Mouse (Mus musculus) heart, embryonic 14.5 days (tissue): Measurements from ENCODE around the gene Tmcc3. TPM values are rescaled to one million over a fixed set of nuclear protein-coding genes. Genes with fewer than 3 reads are reported as not detected.

Source experiments
- ATAC-seq: fragments of 200-750 bp; cut with Nextera tagmentation; 2 replicates; pipeline ENCODE4 v1.8.0; 2017; ENCODE audit warnings: low read depth, moderate TSS enrichment; ENCODE audit not compliant: insufficient number of reproducible peaks, insufficient read depth, low FRiP score
- H3K27ac ChIP-seq, 2 experiments: fragments of 200-500 bp in 1 of 2; fragments of 300-500 bp in 1 of 2; sonication (generic) in 1 of 2; replicated peaks in 1 of 2; 2 replicates each; pipeline ENCODE4 v1.5.1; 2012 to 2014; ENCODE audit warnings: low read depth in 2 of 2, low read length in 2 of 2, control low read depth in 1 of 2, mild to moderate bottlenecking in 1 of 2, mixed read lengths in 1 of 2; ENCODE audit not compliant: control insufficient read depth in 1 of 2, insufficient read depth in 1 of 2
- H3K27me3 ChIP-seq: fragments of 300-500 bp; sonication (generic); 2 replicates; pipeline ENCODE4 v1.6.1; 2014; ENCODE audit warnings: mild to moderate bottlenecking, low read length, control low read depth; ENCODE audit not compliant: control insufficient read depth, insufficient read depth
- H3K36me3 ChIP-seq: fragments of 300-500 bp; sonication (generic); 2 replicates; pipeline ENCODE4 v1.6.1; 2014; ENCODE audit warnings: mild to moderate bottlenecking, control low read depth, low read length, mixed read lengths; ENCODE audit not compliant: control insufficient read depth, insufficient read depth
- H3K4me1 ChIP-seq, 2 experiments: fragments of 200-500 bp in 1 of 2; fragments of 300-500 bp in 1 of 2; sonication (generic) in 1 of 2; 2 replicates each; pipeline ENCODE4 v1.6.1; 2012 to 2014; ENCODE audit warnings: low read length in 2 of 2, control low read depth in 1 of 2, mixed read lengths in 1 of 2; ENCODE audit not compliant: control insufficient read depth in 2 of 2, insufficient read depth in 2 of 2
- H3K4me2 ChIP-seq: fragments of 300-500 bp; sonication (generic); 2 replicates; pipeline ENCODE4 v1.6.1; 2014; ENCODE audit warnings: mild to moderate bottlenecking, low read length
- H3K4me3 ChIP-seq, 2 experiments: fragments of 200-500 bp in 1 of 2; fragments of 300-500 bp in 1 of 2; sonication (generic) in 1 of 2; 2 replicates each; pipeline ENCODE4 v1.5.1; 2012 to 2014; ENCODE audit warnings: low read length in 2 of 2, mild to moderate bottlenecking in 2 of 2, control low read depth in 1 of 2, low read depth in 1 of 2, moderate library complexity in 1 of 2; ENCODE audit not compliant: control insufficient read depth in 1 of 2, insufficient read depth in 1 of 2
- H3K9ac ChIP-seq: fragments of 300-500 bp; sonication (generic); 2 replicates; pipeline ENCODE4 v1.6.1; 2014; ENCODE audit warnings: mild to moderate bottlenecking, low read length
- H3K9me3 ChIP-seq: fragments of 300-500 bp; sonication (generic); 2 replicates; pipeline ENCODE4 v1.6.1; 2016; ENCODE audit warnings: low read length, control low read depth; ENCODE audit not compliant: control insufficient read depth
- WGBS: fragments of 180-500 bp; shearing (Covaris S2); extraction: QIAGEN DNeasy Blood & Tissue Kit; methylation state at CpG from one replicate; pipeline ENCODE4 v1.1.7; 2014; 5-methylcytosine and 5-hydroxymethylcytosine counted together
- polyA plus RNA-seq: library from polyadenylated mRNA; unstranded; fragments of >200 nt; fragmentation: Nextera tagmentation; extraction: Ambion mirVana; gene quantifications from 2 replicates; pipeline ENCODE4 v1.2.1, GENCODE M21; 2014

Gene Tmcc3
- polyA plus RNA-seq, 1 experiment from 2014 or later = 9.6 TPM

DNA sequence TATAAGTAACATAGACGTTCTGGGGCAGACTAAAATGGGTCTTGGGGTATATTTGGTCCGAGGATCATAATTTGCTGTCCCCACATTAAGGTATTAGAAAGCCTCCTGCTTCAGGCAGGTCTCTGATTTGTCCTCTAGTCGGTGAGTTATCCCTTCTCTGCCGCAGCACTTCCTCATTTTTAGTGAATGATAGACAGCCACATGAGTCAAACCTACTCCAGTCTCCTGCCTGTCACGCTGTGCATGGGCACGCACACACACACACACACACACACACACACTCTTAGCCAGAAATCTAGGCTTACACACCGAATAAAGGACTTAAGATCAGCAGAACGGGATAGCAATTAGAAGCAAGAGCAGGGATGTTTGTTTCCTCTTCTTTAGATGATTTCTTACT lies 21.6 kb downstream of the Tmcc3 start:
- Histone ChIP-seq H3K4me3 (no peak overlapping the region), H3K4me1 (peaks cover 13 to 23% of the 10 kb centered on the region in 2 experiments), H3K9ac (no peak overlapping the region), H3K36me3 (no peaks in the 10 kb centered on the region), H3K9me3 (no peaks in the 10 kb centered on the region), H3K27me3 (no peaks in the 10 kb centered on the region), H3K27ac (no peak overlapping the region), H3K4me2 (no peak overlapping the region)
- ATAC-seq = no peak
- WGBS = 74% methylated on average over 8 of the region's 8 CpGs

DNA sequence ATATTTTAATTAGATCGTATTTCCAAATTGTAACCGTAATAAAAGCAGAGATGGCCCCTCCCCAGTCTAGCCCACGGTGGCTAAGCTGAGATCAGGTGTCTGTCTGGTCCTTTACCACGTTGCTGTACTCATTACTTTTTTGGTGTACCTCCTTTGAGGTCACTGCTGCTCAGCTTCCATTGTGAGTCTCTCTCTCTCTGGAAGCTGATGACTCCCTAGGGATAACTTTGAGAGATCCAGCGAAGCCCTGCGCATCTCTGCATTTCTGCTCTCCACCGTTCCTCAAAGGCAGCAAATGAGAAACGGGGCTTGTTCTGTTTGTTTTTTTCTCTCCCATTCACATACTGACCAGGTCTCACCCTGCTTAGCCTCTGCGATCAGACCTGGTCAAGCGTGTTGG lies 23.3 kb downstream of the Tmcc3 start:
- ATAC-seq = no peak
- Histone ChIP-seq H3K27me3 (no peaks in the 10 kb centered on the region), H3K36me3 (no peaks in the 10 kb centered on the region), H3K9me3 (no peaks in the 10 kb centered on the region), H3K4me2 (no peak overlapping the region), H3K27ac (no peak overlapping the region), H3K4me3 (no peak overlapping the region), H3K4me1 (peaks cover 6 to 15% of the 10 kb centered on the region in 2 experiments), H3K9ac (no peak overlapping the region)
- WGBS = 69% methylated on average over 10 of the region's 10 CpGs

DNA sequence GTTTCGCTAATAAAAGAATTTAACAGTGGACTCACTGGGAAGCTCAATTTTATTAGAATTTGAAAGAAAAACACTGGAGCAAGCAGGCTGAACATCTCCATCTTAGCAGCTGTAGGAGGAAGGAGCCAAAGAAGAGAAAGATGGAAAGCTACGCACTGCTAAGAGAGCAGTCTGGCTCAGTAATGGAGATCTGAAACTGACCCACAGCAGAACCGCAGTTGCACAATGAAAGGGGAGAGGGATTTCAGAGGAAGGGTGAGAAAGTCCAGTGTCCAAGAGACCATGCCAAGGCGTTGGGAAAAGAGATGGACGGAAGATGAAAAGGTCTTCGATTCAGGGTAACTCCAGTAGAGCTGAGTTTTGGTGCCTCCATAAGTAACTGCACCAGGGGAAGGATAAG lies 24.3 kb downstream of the Tmcc3 start:
- Histone ChIP-seq H3K9ac (no peak overlapping the region), H3K27me3 (no peaks in the 10 kb centered on the region), H3K4me2 (no peak overlapping the region), H3K36me3 (no peaks in the 10 kb centered on the region), H3K4me3 (no peak overlapping the region), H3K4me1 (peaks cover 0 to 8% of the 10 kb centered on the region in 2 experiments; a peak in 1 of 4 replicates), H3K27ac (no peak overlapping the region), H3K9me3 (no peaks in the 10 kb centered on the region)
- WGBS = 91% methylated on average over 6 of the region's 6 CpGs
- ATAC-seq = no peak

DNA sequence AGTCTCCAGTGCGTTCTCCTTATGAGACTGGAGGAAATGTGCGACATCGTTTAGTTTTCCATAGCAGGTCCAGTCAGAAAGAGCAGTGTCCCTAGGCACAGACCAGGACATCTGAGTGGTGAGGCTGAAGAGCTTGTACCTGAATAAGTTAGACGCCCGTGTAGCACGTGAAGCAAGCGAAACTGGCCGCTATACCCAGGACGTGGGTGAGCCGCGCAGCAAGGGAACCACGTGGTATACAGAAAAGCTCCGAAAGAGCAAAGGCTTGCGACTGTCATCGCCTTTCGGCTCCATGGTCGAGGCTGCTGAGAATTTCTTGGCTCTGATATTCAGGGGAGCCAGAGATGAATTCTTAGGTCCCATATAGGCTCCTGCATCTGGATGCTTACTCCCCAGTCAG lies 29.8 kb downstream of the Tmcc3 start:
- WGBS = 44% methylated on average over 17 of the region's 17 CpGs
- H3K4me1 ChIP-seq = peaks cover 0 to 5% of the 10 kb centered on the region in 2 experiments; a peak in 2 of 4 replicates
- no peak overlapping the region for H3K9ac ChIP-seq
- H3K4me3 ChIP-seq = peak overlapping the region in 1 of 2 experiments; percentile 12; a peak in 1 of 4 replicates
- H3K9me3 ChIP-seq = no peaks in the 10 kb centered on the region
- H3K27me3 ChIP-seq = no peaks in the 10 kb centered on the region
- peak overlapping the region; percentile 36 for H3K4me2 ChIP-seq
- no peak overlapping the region for H3K27ac ChIP-seq
- no peak for ATAC-seq
- H3K36me3 ChIP-seq = no peaks in the 10 kb centered on the region

DNA sequence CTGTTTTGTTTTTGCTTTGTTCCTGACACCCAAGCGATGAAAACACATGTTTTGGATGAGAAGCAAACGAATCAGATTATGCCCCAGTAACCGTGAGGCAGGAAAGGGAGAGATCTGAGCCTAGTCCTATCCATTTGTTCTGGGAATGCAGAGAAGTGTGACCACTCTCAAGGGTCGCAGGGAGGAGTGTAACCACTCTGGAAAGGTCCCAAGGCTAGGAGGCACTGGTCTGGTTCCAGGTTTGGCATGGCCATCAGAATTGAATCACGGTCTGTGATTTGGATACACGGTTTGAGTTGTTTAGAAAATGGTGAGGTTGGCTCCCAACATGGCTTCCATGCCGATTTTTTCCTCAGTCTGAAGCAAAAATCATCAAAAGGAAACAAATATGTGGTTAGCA lies 30.5 kb downstream of the Tmcc3 start:
- no peak overlapping the region for H3K4me2 ChIP-seq
- H3K9me3 ChIP-seq = no peaks in the 10 kb centered on the region
- H3K4me3 ChIP-seq = no peak overlapping the region
- H3K27me3 ChIP-seq = no peaks in the 10 kb centered on the region
- peaks cover 0 to 5% of the 10 kb centered on the region in 2 experiments; a peak in 2 of 4 replicates for H3K4me1 ChIP-seq
- ATAC-seq = no peak
- no peak overlapping the region for H3K27ac ChIP-seq
- WGBS = 71% methylated on average over 7 of the region's 7 CpGs
- no peak overlapping the region for H3K9ac ChIP-seq
- H3K36me3 ChIP-seq = no peaks in the 10 kb centered on the region

DNA sequence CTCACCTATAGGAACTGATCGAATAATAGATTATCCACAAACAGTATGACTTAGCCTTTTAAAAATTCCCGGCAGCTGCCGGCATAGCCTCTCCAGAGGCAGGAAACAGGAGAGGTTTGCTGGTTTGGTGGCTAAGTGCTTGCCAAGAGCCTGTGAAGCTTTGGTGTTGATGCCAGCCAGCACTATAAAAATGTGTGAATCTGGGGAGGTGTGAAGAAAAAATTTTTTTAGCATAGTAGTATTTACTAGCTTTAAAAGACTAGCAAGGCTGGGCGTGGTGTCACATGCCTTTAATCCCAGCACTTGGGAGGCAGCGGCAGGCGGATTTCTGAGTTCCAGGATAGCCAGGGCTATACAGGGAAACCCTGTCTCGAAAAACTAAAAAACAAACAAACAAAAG lies 31.8 kb downstream of the Tmcc3 start:
- Histone ChIP-seq H3K4me1 (peaks cover 0 to 5% of the 10 kb centered on the region in 2 experiments; a peak in 2 of 4 replicates), H3K9me3 (no peaks in the 10 kb centered on the region), H3K27ac (no peak overlapping the region), H3K4me3 (no peak overlapping the region), H3K4me2 (no peak overlapping the region), H3K27me3 (no peaks in the 10 kb centered on the region), H3K9ac (no peak overlapping the region), H3K36me3 (no peaks in the 10 kb centered on the region)
- ATAC-seq = no peak
- 80% methylated on average over 7 of the region's 7 CpGs for WGBS

DNA sequence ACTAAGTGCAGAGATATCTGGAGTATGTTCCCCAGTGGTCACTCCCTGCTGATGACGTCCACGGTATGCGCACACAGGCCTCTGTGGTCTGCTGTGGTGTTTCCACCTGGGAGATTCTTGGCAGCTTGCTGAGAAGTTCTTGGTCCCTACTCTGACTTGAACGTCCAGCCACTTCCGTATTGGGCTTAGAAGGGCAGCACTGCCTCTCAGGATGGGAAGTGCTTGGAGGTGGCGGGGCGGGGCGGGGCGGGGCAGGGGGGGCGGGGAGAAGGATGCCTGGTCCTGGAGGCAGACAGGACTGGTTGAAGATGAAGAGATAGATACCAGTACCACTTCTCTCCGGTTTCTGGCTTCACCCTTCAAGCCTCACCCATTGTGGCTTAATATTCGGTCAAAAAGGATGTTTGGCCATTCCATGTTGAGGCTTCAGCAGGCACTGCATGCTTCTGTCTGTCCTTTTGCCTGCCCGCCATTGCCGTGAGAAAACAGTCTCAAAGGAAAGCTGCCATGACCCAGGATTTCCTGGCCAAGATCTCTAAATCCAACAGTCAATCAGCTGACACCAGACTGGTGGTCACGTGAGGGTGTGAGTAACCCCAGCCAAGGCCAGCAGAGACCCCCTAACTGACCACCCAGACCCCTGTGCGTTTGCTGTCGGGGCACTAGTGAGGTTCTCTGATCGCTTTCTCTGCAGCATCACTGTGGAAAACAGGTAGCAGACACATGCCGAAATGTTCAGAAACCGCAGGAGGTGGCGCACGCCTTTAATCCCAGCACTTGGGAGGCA lies 33.1 kb downstream of the Tmcc3 start:
- Histone ChIP-seq H3K27me3 (no peaks in the 10 kb centered on the region), H3K27ac (no peak overlapping the region), H3K9me3 (no peaks in the 10 kb centered on the region), H3K4me2 (peak overlapping the region; percentile 34), H3K4me3 (0 out of 4 replicates have a peak overlapping the region, but pooled peaks of 1 of the 2 experiments have one; percentile 12), H3K9ac (no peak overlapping the region), H3K4me1 (peaks cover 0 to 5% of the 10 kb centered on the region in 2 experiments; a peak in 2 of 4 replicates), H3K36me3 (no peaks in the 10 kb centered on the region)
- 43% methylated on average over 22 of the region's 22 CpGs for WGBS
- ATAC-seq = no peak
